Mouse (Mus musculus) embryonic fibroblast, embryonic 13.5 days (primary cell): ENCODE measurements around the gene Rhot2. TPM values are rescaled to one million over a fixed set of nuclear protein-coding genes. Genes with fewer than 3 reads are reported as not detected.

Source experiments
- H3K27ac ChIP-seq: 2 replicates; pipeline ENCODE4 v1.5.1; 2012; ENCODE audit warnings: low read length, control low read depth, inconsistent platforms; ENCODE audit not compliant: insufficient read depth
- H3K4me1 ChIP-seq: 2 replicates; pipeline ENCODE4 v1.6.1; 2011; ENCODE audit warnings: low read length; ENCODE audit not compliant: control insufficient read depth, insufficient read depth
- H3K4me3 ChIP-seq: 2 replicates; pipeline ENCODE4 v1.5.1; 2011; ENCODE audit warnings: mild to moderate bottlenecking, control low read depth, low read length; ENCODE audit not compliant: insufficient read depth
- CTCF ChIP-seq: IDR thresholded peaks from 2 replicates; pipeline ENCODE4 v1.5.1; 2011; ENCODE audit warnings: mild to moderate bottlenecking, control low read depth, low read length, moderate library complexity, borderline replicate concordance; ENCODE audit not compliant: insufficient read depth
- POLR2A ChIP-seq: IDR thresholded peaks from 2 replicates; pipeline ENCODE4 v1.6.1; 2011; ENCODE audit warnings: low read depth, mild to moderate bottlenecking, control low read depth, low read length, moderate library complexity
- polyA plus RNA-seq: library from polyadenylated mRNA; stranded (reverse); fragments of >200 nt; gene quantifications from 2 replicates; pipeline ENCODE4 v1.2.4, GENCODE M21; 2011; ENCODE audit warnings: low read depth; ENCODE audit not compliant: missing spikeins, insufficient read length

The Rhot2 gene
- polyA plus RNA-seq, 1 experiment: 29.7 TPM

GRCm38 (mm10) chr17:25792615-25793014, 52.0 kb downstream of the Rhot2 start, which contains the start of gene Fam173a:
Fam173a (minus strand) TSS chr17:25792901.
- peak within 1 kb of the TSS; percentile 55 for H3K4me3 ChIP-seq
- H3K27ac ChIP-seq: peak within 1 kb of the TSS; percentile 86
- no peak for TF ChIP-seq CTCF
- no peak for TF ChIP-seq POLR2A
- peaks cover 7% of the 10 kb centered on the region; the same call in 1 of the 2 replicates for H3K4me1 ChIP-seq

GRCm38 (mm10) chr17:25791843-25792527, 52.7 kb downstream of the Rhot2 start:
- peaks cover 7% of the 10 kb centered on the region; the same call in 1 of the 2 replicates for H3K4me1 ChIP-seq
- TF ChIP-seq CTCF (no peak), POLR2A (peak; percentile 92)
- peak overlapping the region; percentile 55 for H3K4me3 ChIP-seq
- peak overlapping the region; percentile 86 for H3K27ac ChIP-seq

- Histone ChIP-seq H3K27ac (no peak overlapping the region), H3K4me1 (peaks cover 7% of the 10 kb centered on the region; the same call in 1 of the 2 replicates), H3K4me3 (peak overlapping the region; percentile 55)
- 0 out of 2 replicates have a peak, but pooled peaks have one; percentile 5 for TF ChIP-seq POLR2A
- no peak for TF ChIP-seq CTCF
These were observed 53.3 kb downstream of the Rhot2 start for GRCm38 (mm10) chr17:25791320-25791842.

Other genes starting within 250 kb of the Rhot2 start
- gene Gng13, start 127.7 kb downstream of the Rhot2 start, polyA plus RNA-seq: not detected in 2 replicates
- gene Chtf18, start 117.4 kb downstream of the Rhot2 start, polyA plus RNA-seq: 9.0 and 10.7 TPM in 2 replicates
- gene Rpusd1, start 117.2 kb downstream of the Rhot2 start, polyA plus RNA-seq: 10.0 and 13.0 TPM in 2 replicates
- not detected in 2 replicates for gene Mslnl, start 108.8 kb downstream of the Rhot2 start, polyA plus RNA-seq
- 2.3 and 3.3 TPM in 2 replicates for gene Msln, start 90.5 kb downstream of the Rhot2 start, polyA plus RNA-seq
- 14.6 and 20.3 TPM in 2 replicates for gene Narfl, start 71.1 kb downstream of the Rhot2 start, polyA plus RNA-seq
- 18.1 and 23.8 TPM in 2 replicates for gene Haghl, start 59.2 kb downstream of the Rhot2 start, polyA plus RNA-seq
- not detected in 2 replicates for gene Ccdc78, start 58.3 kb downstream of the Rhot2 start, polyA plus RNA-seq
- gene Fam173a, start 52.0 kb downstream of the Rhot2 start, polyA plus RNA-seq: 25.4 and 26.4 TPM in 2 replicates
- 2.0 TPM in 1 of 2 replicates, not detected in the other for gene AC134908.4, start 49.2 kb downstream of the Rhot2 start, polyA plus RNA-seq
- gene Metrn, start 47.7 kb downstream of the Rhot2 start, polyA plus RNA-seq: 24.8 and 33.5 TPM in 2 replicates
- gene Fbxl16, start 35.8 kb downstream of the Rhot2 start, polyA plus RNA-seq: 4.1 and 4.7 TPM in 2 replicates
- 13.0 and 14.5 TPM in 2 replicates for gene Wdr24, start 21.2 kb downstream of the Rhot2 start, polyA plus RNA-seq
- gene Jmjd8, start 16.0 kb downstream of the Rhot2 start, polyA plus RNA-seq: 24.4 and 27.9 TPM in 2 replicates
- 115 and 118 TPM in 2 replicates for gene Stub1, start 11.4 kb downstream of the Rhot2 start, polyA plus RNA-seq
- gene Rhbdl1, start 7.6 kb downstream of the Rhot2 start, polyA plus RNA-seq: 1.8 and 2.1 TPM in 2 replicates
- gene Gm20683, start 3.1 kb downstream of the Rhot2 start, polyA plus RNA-seq: 0.63 TPM in 1 of 2 replicates, not detected in the other
- gene Wdr90, start 16.6 kb upstream of the Rhot2 start, polyA plus RNA-seq: 5.9 and 11.4 TPM in 2 replicates
- 7.1 and 9.8 TPM in 2 replicates for gene Mcrip2, start 23.9 kb upstream of the Rhot2 start, polyA plus RNA-seq
- gene Mettl26, start 30.2 kb upstream of the Rhot2 start, polyA plus RNA-seq: 14.4 and 19.7 TPM in 2 replicates
- 0.38 and 0.83 TPM in 2 replicates for gene Wfikkn1, start 36.0 kb upstream of the Rhot2 start, polyA plus RNA-seq
- gene Rab40c, start 74.9 kb upstream of the Rhot2 start, polyA plus RNA-seq: 21.5 and 23.9 TPM in 2 replicates
- gene Pigq, start 100.1 kb upstream of the Rhot2 start, polyA plus RNA-seq: 47.8 and 48.0 TPM in 2 replicates
- not detected in 2 replicates for gene Nhlrc4, start 100.1 kb upstream of the Rhot2 start, polyA plus RNA-seq
- not detected in 2 replicates for gene A930017K11Rik, start 107.7 kb upstream of the Rhot2 start, polyA plus RNA-seq
- 10.1 and 10.9 TPM in 2 replicates for gene Capn15, start 140.9 kb upstream of the Rhot2 start, polyA plus RNA-seq
- 20.7 and 22.6 TPM in 2 replicates for gene Rab11fip3, start 224.7 kb upstream of the Rhot2 start, polyA plus RNA-seq
- gene Decr2, start 245.5 kb upstream of the Rhot2 start, polyA plus RNA-seq: 28.2 and 30.9 TPM in 2 replicates